ENCODE assay signal across 17 mouse cellular contexts in genomic region chr16:29096791-29097190, GRCm38 (mm10).
DNase-seq lines count a peak whose midpoint lies in the region; TF ChIP-seq lines count a peak whose summit lies in the region.
"Had no signal": no experiment of that assay in that cellular context is flagged by ENCODE, and none has a peak within 500 bp of the region (broad histone marks: within the 10 kb centered on the region; RNA-seq: fewer than 3 reads in every experiment).

No protein-coding gene starts in this region.

- TF ChIP-seq CTCF in left cerebral cortex, adult 2 months (IDR thresholded peaks at IDR 0.05), result no peak

- H3K27ac ChIP-seq in left cerebral cortex, adult 2 months, result no peak overlapping the region
- H3K27ac ChIP-seq: gastrocnemius, adult 2 months; hindbrain, embryonic 12.5 days; hindbrain, embryonic 15.5 days had no signal

- peak; percentile 43 to 51 for DNase-seq in cerebellum, postnatal 14 days
- DNase-seq in cerebellum, adult 9-10 months, result no peak
- DNase-seq in left cerebral cortex, postnatal 4 days, result peak; percentile 11
- no peak for DNase-seq in left cerebral cortex, adult 2 months (ENCODE audit: extremely low spot score in 1 of 2, low spot score in 2 of 2)
- peak; percentile 3 for DNase-seq in NIH3T3 (ENCODE audit: low read depth)
- no peak for DNase-seq in lung, adult 18-20 months
- DNase-seq: adrenal gland, adult 8-10 months; adrenal gland, postnatal 25 days; B cell, adult 2 months; cerebellum, adult 11 months; cerebellum, adult 8-10 months; forebrain, postnatal 0 days; gastrocnemius, adult 2 months; gastrocnemius, postnatal 14 days; heart, adult 11 months had no signal

- intact Hi-C loops in left cerebral cortex, postnatal 4 days (cut with DNase I), result no loop called here
- intact Hi-C loops in left cerebral cortex, adult 2 months (cut with DNase I), result no loop called here

- H3K4me3 ChIP-seq in left cerebral cortex, adult 2 months, result no peak overlapping the region
- H3K4me3 ChIP-seq: gastrocnemius, adult 2 months; hindbrain, embryonic 12.5 days; hindbrain, embryonic 15.5 days had no signal

Comparison
In these comparisons a context has a peak if more than half of its experiments do, and no peak if none do; other contexts are left out.
1. DNase-seq: peak in cerebellum, postnatal 14 days (2 of 2), left cerebral cortex, postnatal 4 days (single experiment) and NIH3T3 (single experiment); none in cerebellum, adult 9-10 months (single experiment), left cerebral cortex, adult 2 months (0 of 2) and lung, adult 18-20 months (0 of 2).